Mouse (Mus musculus) megakaryocyte progenitor cell, adult 5-6 weeks (primary cell): ENCODE data around the gene Zfp821. TPM values are rescaled to one million over a fixed set of nuclear protein-coding genes. Genes with fewer than 3 reads are reported as not detected.

Experiments used
- ATAC-seq: replicated peaks from 2 replicates; pipeline ENCODE4 v1.8.0; 2016; ENCODE audit warnings: mild to moderate bottlenecking, moderate TSS enrichment, inconsistent platforms; ENCODE audit not compliant: poor library complexity
- total RNA-seq, 2 experiments: library from RNA; stranded (forward) in 1 of 2; stranded (reverse) in 1 of 2; fragments of 157-497, 149-512 nt in 1 of 2; fragments of 200-1000 nt in 1 of 2; gene quantifications; 2 replicates each; pipeline versions ENCODE4 v1.2.3 to v1.2.4; 2015 to 2017

Gene Zfp821
- total RNA-seq (2015) (2.2 and 3.8 TPM in 2 replicates), total RNA-seq (2017) (3.8 and 6.4 TPM in 2 replicates)

- ATAC-seq = peak; percentile 87
Observed at GRCm38 (mm10) chr8:109705320-109706075, at the start of gene Zfp821. Zfp821 (plus strand) TSS chr8:109705546.

DNA sequence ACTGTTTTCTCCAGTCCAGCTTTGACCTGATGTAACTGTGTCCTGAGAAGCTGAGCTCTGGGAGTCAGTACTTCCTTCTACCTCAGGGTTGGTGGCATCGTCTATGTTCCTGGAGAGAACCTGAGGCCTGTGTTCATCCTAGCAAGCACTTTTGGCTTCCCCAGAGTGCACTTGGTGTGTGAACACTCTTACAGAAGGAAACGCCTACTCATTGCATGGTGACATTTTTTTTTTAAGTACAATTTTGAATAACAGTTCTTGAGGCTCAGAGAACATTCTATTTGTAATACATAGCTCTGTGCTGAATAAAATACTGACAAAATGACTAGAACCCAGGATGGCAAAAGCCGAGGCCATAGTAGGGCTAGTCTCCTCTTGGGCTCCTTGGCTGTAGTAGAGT, 48.5 kb upstream of the Zfp821 start:
- no peak for ATAC-seq

GRCm38 (mm10) chr8:109662328-109662727, 43.0 kb upstream of the Zfp821 start:
- no peak for ATAC-seq

GRCm38 (mm10) chr8:109666616-109667015, 38.7 kb upstream of the Zfp821 start:
- no peak for ATAC-seq

DNA sequence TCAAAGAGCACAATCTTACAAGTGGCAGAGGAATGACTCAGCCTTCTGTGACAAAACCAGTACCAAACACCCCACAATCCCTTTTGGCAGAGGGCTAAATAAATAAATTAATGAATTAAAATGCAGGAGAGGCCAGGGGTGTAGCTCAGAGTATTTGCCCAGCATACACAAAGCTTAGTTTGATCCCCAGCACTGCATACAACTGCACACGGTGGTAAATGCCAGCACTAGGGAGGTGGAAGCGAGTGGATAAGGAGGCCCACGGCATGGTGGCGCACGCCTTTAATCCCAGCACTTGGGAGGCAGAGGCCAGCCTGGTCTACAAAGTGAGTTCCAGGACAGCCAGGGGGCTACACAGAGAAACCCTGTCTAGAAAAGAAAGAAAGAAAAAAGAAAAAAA, 32.7 kb upstream of the Zfp821 start:
- no peak for ATAC-seq

- ATAC-seq = no peak
Observed at GRCm38 (mm10) chr8:109673596-109673995, 31.8 kb upstream of the Zfp821 start.

- ATAC-seq = no peak
Observed at GRCm38 (mm10) chr8:109675896-109676643, 29.3 kb upstream of the Zfp821 start.

- no peak for ATAC-seq
Observed at GRCm38 (mm10) chr8:109681535-109681934, 23.8 kb upstream of the Zfp821 start.

DNA sequence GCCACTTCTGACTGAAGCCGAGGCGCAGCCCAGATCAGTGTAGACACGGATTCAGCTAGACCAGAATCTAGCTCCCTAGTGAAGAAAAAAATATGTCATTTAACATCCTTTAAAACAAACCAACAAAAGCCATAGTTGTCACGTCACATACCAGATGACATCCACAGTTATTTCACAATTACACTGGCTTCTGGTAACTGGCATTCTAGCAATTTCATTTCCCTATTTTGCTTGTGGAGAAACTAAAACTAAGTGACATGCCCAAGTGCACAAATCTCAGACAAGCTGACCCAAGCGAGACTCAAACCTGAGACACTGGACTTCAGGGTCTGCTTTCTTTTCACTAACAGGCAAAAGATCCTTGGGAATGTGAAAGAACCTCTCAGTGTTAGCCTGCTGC, 23.2 kb upstream of the Zfp821 start:
- ATAC-seq = peak; percentile 92

- peak; percentile 69 for ATAC-seq
Observed at GRCm38 (mm10) chr8:109687248-109687647, 18.1 kb upstream of the Zfp821 start.

- ATAC-seq = peak; percentile 50
Observed at GRCm38 (mm10) chr8:109691769-109692168, 13.6 kb upstream of the Zfp821 start.

- peak; percentile 33 for ATAC-seq
Observed at GRCm38 (mm10) chr8:109692443-109693145, 12.8 kb upstream of the Zfp821 start.

DNA sequence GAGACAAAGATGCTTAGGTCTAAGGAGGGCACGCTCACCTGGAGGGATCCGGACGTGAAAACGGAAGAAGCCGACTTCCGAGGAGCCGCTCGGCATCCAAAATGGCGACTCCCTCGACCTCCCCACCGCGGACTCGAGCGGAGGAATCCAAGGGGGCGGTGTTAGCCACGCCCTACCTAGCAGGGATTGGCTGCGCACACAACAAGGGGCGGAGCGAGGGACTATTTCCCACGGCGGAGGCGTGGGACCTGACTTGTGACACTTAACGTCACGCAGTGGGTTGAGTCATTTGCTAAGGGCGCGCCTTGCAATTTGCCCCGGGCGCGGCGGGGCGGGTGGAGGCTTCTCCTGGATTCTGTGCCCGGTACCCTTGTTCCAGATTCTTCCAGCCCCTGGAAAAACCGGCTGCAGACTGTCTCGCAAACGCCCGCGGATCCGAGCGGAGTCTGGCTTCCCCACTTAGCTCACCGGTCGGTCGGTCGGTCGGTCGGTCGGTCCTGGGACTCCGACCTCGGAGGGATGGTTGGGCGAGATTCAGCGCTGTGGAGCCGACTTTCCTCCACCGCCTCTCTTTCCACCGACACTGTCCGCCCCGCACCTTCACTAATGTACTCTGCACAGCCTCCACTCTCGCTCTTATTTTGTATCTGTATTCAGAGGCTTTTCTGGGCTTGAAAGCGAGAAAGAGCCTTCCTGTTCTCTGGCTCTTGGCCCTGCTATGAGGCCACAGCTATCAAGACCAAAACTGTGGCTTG, 12.0 kb upstream of the Zfp821 start, which contains the start of gene Ist1:
Ist1 (minus strand) TSS at position 115 of the 755 bp plus-strand sequence.
- peak; percentile 92 for ATAC-seq

DNA sequence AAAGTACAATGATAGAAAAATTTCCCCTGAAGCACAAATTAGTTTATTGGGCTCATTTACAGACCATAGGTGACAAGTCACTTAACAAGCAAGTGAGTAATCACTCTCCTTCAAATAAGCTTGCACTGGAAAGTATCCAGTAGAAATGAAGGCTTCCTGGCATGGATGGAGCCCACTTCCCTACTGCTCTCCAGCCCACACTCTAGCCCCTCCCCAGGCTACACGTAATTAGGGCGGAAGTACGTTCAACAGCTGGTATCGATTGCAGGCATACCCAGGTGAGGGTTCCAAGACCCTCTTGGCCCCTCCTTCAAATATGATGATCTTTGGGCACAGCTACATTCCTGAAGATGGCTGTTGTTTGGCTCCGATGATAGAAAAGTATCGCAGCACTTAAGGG, 11.2 kb upstream of the Zfp821 start:
- ATAC-seq = no peak

DNA sequence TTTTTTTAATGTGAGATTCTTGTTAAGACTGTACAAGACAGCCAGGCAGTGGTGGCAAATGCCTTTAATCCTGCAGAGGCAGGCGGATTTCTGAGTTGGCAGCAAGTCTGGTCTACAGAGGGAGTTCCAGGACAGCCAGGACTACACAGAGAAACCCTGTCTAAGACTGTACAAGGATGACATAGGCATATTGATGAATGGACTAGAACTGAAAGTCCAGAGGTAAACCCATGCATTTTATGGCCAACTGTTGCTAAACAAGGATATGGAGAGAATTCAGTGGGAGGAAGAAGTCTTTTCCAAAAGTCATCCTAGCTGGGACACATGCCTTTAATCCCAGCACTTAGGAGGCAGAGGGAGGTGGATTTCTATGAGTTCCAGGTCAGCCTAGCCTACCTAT, 7.6 kb upstream of the Zfp821 start:
- no peak for ATAC-seq

- no peak for ATAC-seq
Observed at GRCm38 (mm10) chr8:109698477-109698876, 6.9 kb upstream of the Zfp821 start.

- ATAC-seq = peak; percentile 25
Observed at GRCm38 (mm10) chr8:109704565-109705319, 604 bp upstream of the Zfp821 start.

DNA sequence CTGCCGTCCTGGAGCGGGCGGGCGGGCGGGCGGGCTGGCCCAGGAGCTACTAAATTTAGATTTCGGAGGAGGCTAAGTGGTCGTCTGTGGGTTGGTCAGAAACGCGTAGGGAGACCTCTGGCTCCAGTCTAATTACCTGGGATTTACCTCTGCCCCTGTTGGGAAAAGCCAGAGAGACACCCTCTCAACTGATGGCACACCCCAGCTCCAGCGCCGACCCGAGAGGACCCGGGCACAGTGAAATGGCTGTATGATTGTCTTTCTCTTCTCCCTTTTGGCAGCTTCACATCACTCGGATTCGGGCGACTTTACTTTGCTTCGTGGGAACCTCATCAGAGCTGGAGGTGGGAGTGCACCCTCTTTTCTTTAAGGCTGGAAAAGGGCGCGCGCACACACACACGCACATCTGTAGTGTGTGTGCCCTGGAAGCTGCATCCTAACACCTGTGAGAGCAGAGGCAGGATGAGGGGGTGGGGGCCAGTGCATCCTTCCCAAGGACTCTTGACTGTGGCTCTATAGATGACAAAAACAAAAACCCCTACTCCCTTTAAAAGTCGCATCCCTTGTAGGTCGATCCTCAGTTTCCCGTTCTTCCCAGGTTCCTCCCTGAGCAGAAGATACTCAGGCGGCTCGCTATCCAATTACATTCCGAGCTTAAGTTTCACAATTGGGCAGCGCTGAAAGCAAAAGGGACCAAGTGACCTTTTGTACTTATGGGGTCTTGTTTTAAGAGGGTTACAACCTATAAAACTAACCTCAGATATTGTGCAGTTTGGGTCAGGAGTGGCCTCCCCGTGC, 929 bp downstream of the Zfp821 start:
- ATAC-seq = no peak

DNA sequence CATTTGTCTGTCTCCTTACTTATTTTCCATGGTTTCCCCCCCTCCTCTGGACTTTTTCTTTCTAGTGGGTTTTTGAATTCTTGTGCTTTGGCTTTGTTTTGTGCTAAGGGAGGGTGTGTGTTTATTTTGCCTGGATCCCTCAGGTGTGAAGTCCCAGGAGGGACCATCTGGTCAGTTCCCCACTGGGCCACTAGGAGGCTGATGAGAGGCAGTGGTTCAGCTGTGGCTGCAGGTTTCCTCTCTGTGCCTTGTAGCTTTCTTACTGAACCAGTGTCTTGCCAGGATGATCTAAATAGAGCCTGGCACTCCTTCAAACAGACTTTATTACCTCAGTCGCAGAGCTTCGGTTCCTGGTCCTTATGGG, 1.5 kb downstream of the Zfp821 start:
- ATAC-seq = peak; percentile 73
